Mouse (Mus musculus) CH12.LX (cell line): ENCODE data around the gene 9130213A22Rik.
A peak's percentile ranks its signal among the peaks of the same experiment; 100 is the strongest.

Source experiments
- CTCF ChIP-seq, 2 experiments: IDR thresholded peaks in 1 of 2; conservative IDR thresholded peaks in 1 of 2; 2 replicates each; pipeline ENCODE4 v1.5.1; 2011 to 2012; ENCODE audit warnings: low read depth in 2 of 2, low read length in 2 of 2, improper control_type of control experiment in 1 of 2, inconsistent platforms in 1 of 2, mild to moderate bottlenecking in 1 of 2, moderate library complexity in 1 of 2
- POLR2A ChIP-seq: IDR thresholded peaks from 2 replicates; pipeline ENCODE4 v1.6.1; 2011; ENCODE audit warnings: low read depth, mild to moderate bottlenecking, improper control_type of control experiment, low read length
- RCOR1 ChIP-seq: conservative IDR thresholded peaks from 2 replicates; pipeline ENCODE4 v1.6.1; 2012; ENCODE audit warnings: low read depth, mild to moderate bottlenecking, inconsistent platforms, low read length, improper control_type of control experiment
- USF2 ChIP-seq: conservative IDR thresholded peaks from 2 replicates; pipeline ENCODE4 v1.6.1; 2011; ENCODE audit warnings: low read depth, low read length, improper control_type of control experiment
- ZNF384 ChIP-seq: IDR thresholded peaks from 2 replicates; pipeline ENCODE4 v1.6.1; 2012; ENCODE audit warnings: low read depth, low read length, improper control_type of control experiment, inconsistent platforms

GRCm38 (mm10) chr11:69073065-69073888, 49.1 kb downstream of the 9130213A22Rik start:
- peak; percentile 100 for TF ChIP-seq POLR2A
- TF ChIP-seq USF2: peak; percentile 62
- TF ChIP-seq CTCF (conservative IDR thresholded peaks at IDR 0.05 in 1 of 2, IDR thresholded peaks at IDR 0.05 in 1 of 2; ENCODE audit: low read depth in 2 of 2, low read length in 2 of 2): no peak; a peak in 1 of 4 replicates
- TF ChIP-seq RCOR1: peak; percentile 99
- peak; percentile 76 for TF ChIP-seq ZNF384
